Mouse (Mus musculus) lung, adult 2 months (tissue): ENCODE results near the gene Gm17617.
A peak's percentile ranks its signal among the peaks of the same experiment; 100 is the strongest.

Experiments
- CTCF ChIP-seq: fragments of 200-500 bp; IDR thresholded peaks from 2 replicates; pipeline ENCODE4 v1.5.1; 2011; ENCODE audit warnings: mild to moderate bottlenecking, low read length, control low read depth; ENCODE audit not compliant: insufficient read depth
- POLR2A ChIP-seq: fragments of 200-500 bp; IDR thresholded peaks from 2 replicates; pipeline ENCODE4 v1.6.1; 2011; ENCODE audit warnings: low read depth, mild to moderate bottlenecking, control low read depth, low read length, borderline replicate concordance; ENCODE audit errors: extremely low read depth

DNA sequence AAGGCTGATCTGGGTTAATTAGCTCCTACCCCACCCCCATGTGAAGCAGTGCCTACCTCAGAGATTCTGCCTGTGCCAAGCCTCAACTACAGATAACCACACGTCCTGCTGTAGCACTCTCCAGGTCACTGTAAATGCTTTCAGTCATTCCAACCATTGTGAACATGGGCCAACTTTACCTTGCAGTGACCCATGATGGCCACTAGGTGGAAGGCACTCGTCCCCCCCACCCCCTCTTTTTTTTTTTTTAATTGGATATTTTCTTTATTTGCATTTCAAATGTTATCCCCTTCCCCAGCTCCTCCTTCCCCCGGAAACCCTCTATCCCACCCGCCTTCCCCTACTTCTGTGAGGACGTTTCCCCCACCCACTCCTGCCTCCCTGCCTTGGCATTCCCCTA is 2.0 kb upstream of the Gm17617 start:
- TF ChIP-seq POLR2A = no peak
- TF ChIP-seq CTCF = peak; percentile 56
